ENCODE assay signal across 10 mouse cellular contexts in genomic region chr8:94574159-94574907, GRCm38 (mm10). TPM values are rescaled to one million over a fixed set of nuclear protein-coding genes. Genes with fewer than 3 reads are reported as not detected.
A peak's percentile ranks its signal among the peaks of the same experiment; 100 is the strongest.
DNase-seq lines count a peak whose midpoint lies in the region; ATAC-seq lines count a peak whose summit lies in the region.
"Had no signal": no experiment of that assay in that cellular context is flagged by ENCODE, and none has a peak within 500 bp of the region (broad histone marks: within the 10 kb centered on the region; RNA-seq: fewer than 3 reads in every experiment).

No protein-coding gene starts in this region.

- H3K27ac ChIP-seq in limb, embryonic 12.5 days, result no peak overlapping the region
- no peak overlapping the region for H3K27ac ChIP-seq in limb, embryonic 10.5 days
- H3K27ac ChIP-seq: embryonic facial prominence, embryonic 15.5 days had no signal

- no peaks in the 10 kb centered on the region for H3K27me3 ChIP-seq in limb, embryonic 12.5 days
- no peaks in the 10 kb centered on the region for H3K27me3 ChIP-seq in limb, embryonic 10.5 days (ENCODE audit: low read depth, poor library complexity, severe bottlenecking)
- H3K27me3 ChIP-seq: embryonic facial prominence, embryonic 15.5 days had no signal

- peak overlapping the region; percentile 37; the same call in 1 of the 2 replicates for H3K9ac ChIP-seq in limb, embryonic 12.5 days (replicated peaks)
- H3K9ac ChIP-seq: embryonic facial prominence, embryonic 15.5 days had no signal

- H3K4me2 ChIP-seq in limb, embryonic 12.5 days, result no peak overlapping the region
- H3K4me2 ChIP-seq: embryonic facial prominence, embryonic 15.5 days had no signal

- 0 out of 2 replicates have a peak, but pooled peaks cover 3% of the 10 kb centered on the region for H3K4me1 ChIP-seq in limb, embryonic 12.5 days (replicated peaks)
- H3K4me1 ChIP-seq in limb, embryonic 10.5 days, result no peaks in the 10 kb centered on the region
- H3K4me1 ChIP-seq: embryonic facial prominence, embryonic 15.5 days had no signal

- H3K36me3 ChIP-seq in limb, embryonic 12.5 days, result peaks cover 67% of the 10 kb centered on the region
- H3K36me3 ChIP-seq in limb, embryonic 10.5 days, result peaks cover 73% of the 10 kb centered on the region

- no peak for DNase-seq in limb, embryonic 10.5 days (ENCODE audit: low spot score)
- peak; percentile 69 to 76 for DNase-seq in left cerebral cortex, adult 18-20 months (ENCODE audit: low spot score in 2 of 2)
- peak; percentile 75 for DNase-seq in right cerebral cortex, postnatal 25 days
- DNase-seq in embryo, embryonic 10 days (ENCODE audit: low spot score), result no peak
- no peak for DNase-seq in spleen, postnatal 4 days (ENCODE audit: low spot score in 2 of 2)
- DNase-seq in thymus, postnatal 25 days, result no peak

- ATAC-seq in limb, embryonic 12.5 days (ENCODE audit: insufficient number of reproducible peaks, insufficient read depth, low FRiP score, low TSS enrichment, low read depth), result no peak
- ATAC-seq in frontal cortex, adult (ENCODE audit: low TSS enrichment), result peak; percentile 88
- ATAC-seq: activated CD4-positive, CD25-positive, alpha-beta regulatory T cell, adult 4 months had no signal

- 88% methylated on average over 16 of the region's 16 CpGs for WGBS in limb, embryonic 12.5 days
- 91% methylated on average over 16 of the region's 16 CpGs for WGBS in limb, embryonic 10.5 days

- H3K9me3 ChIP-seq in limb, embryonic 12.5 days, result no peaks in the 10 kb centered on the region
- no peaks in the 10 kb centered on the region for H3K9me3 ChIP-seq in limb, embryonic 10.5 days (replicated peaks)
- H3K9me3 ChIP-seq: embryonic facial prominence, embryonic 15.5 days had no signal

- H3K4me3 ChIP-seq in limb, embryonic 12.5 days (replicated peaks), result no peak overlapping the region
- H3K4me3 ChIP-seq in limb, embryonic 10.5 days, result no peak overlapping the region
- H3K4me3 ChIP-seq: embryonic facial prominence, embryonic 15.5 days had no signal

RNA-seq across cellular contexts. Expression of gene Rspry1, which starts 27.4 kb away (rescaled TPM):
- 48.2 and 52.3 TPM in 2 replicates for polyA plus RNA-seq in limb, embryonic 12.5 days (2016; fragmentation: Nextera tagmentation; extraction: Ambion mirVana)
- polyA plus RNA-seq in limb, embryonic 10.5 days (2016; fragmentation: Nextera tagmentation; extraction: Ambion mirVana), result 42.1 and 49.2 TPM in 2 replicates
- total RNA-seq in left cerebral cortex, adult 18-20 months (2021), result 10 to 100 TPM; 27.4 to 29.2 TPM

RNA-seq across cellular contexts. Expression of gene Fam192a, which starts 27.5 kb away (rescaled TPM):
- 74.6 and 83.0 TPM in 2 replicates for polyA plus RNA-seq in limb, embryonic 12.5 days (2016; fragmentation: Nextera tagmentation; extraction: Ambion mirVana)
- polyA plus RNA-seq in limb, embryonic 10.5 days (2016; fragmentation: Nextera tagmentation; extraction: Ambion mirVana), result 81.0 and 89.0 TPM in 2 replicates
- 10 to 100 TPM; 37.5 to 42.1 TPM for total RNA-seq in left cerebral cortex, adult 18-20 months (2021)

RNA-seq across cellular contexts. Expression of gene Cpne2, which starts 41.5 kb away (rescaled TPM):
- polyA plus RNA-seq in limb, embryonic 12.5 days (2016; fragmentation: Nextera tagmentation; extraction: Ambion mirVana), result 6.9 and 7.0 TPM in 2 replicates
- polyA plus RNA-seq in limb, embryonic 10.5 days (2016; fragmentation: Nextera tagmentation; extraction: Ambion mirVana), result 5.8 and 6.6 TPM in 2 replicates
- 10 to 100 TPM; 22.3 to 22.7 TPM for total RNA-seq in left cerebral cortex, adult 18-20 months (2021)

Comparison
In these comparisons a context has a peak if more than half of its experiments do, and no peak if none do; other contexts are left out.
1. DNase-seq: peak in left cerebral cortex, adult 18-20 months (2 of 2) and right cerebral cortex, postnatal 25 days (single experiment); none in limb, embryonic 10.5 days (single experiment), embryo, embryonic 10 days (single experiment), spleen, postnatal 4 days (0 of 2) and thymus, postnatal 25 days (single experiment).